Mouse (Mus musculus): ENCODE results near the gene Zfp346. TPM values are rescaled to one million over a fixed set of nuclear protein-coding genes. Genes with fewer than 3 reads are reported as not detected.
A peak's percentile ranks its signal among the peaks of the same experiment; 100 is the strongest.

Gene Zfp346
- polyA plus RNA-seq, 1 experiment: 64.0 TPM

DNA sequence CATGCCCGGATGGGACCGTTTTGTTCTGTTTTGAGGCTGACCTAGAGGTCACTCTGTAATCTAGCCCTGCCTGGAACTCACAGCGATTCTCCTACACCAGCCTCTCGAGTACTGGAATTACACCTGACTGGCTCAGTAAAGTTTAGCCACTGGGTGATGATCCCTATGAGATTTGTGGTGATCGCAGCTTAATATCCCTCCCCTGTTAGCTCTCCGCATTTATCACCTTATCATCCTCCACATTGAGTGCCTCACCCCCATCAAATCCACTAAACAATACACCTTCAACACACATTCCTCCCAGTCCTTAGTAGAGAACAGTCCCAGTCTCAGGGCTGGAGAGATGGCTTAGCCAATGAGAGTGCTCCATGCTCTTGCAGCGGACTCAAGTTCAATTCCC lies 57.3 kb downstream of the Zfp346 start:
- no peaks in the 10 kb centered on the region for H3K79me2 ChIP-seq (ENCODE audit: control insufficient read depth, insufficient read depth)
- H3K4me2 ChIP-seq (ENCODE audit: low read depth): no peak overlapping the region
- H3K27me3 ChIP-seq (ENCODE audit: control insufficient read depth, insufficient read depth, insufficient read length): no peaks in the 10 kb centered on the region
- no peak overlapping the region for H3K4me3 ChIP-seq
- no peaks in the 10 kb centered on the region for H3K36me3 ChIP-seq (ENCODE audit: control insufficient read depth, insufficient read depth)
- no peak for TF ChIP-seq REST (IDR thresholded peaks at IDR 0.05; ENCODE audit: insufficient read depth, insufficient read length)
- TF ChIP-seq SRF (IDR thresholded peaks at IDR 0.05; ENCODE audit: control insufficient read depth, insufficient read length, low read depth): no peak
- TF ChIP-seq USF1 (IDR thresholded peaks at IDR 0.05; ENCODE audit: low read depth): no peak
- TF ChIP-seq TCF3 (IDR thresholded peaks at IDR 0.05; ENCODE audit: insufficient read length, low read depth): no peak
- TF ChIP-seq POLR2A (IDR thresholded peaks at IDR 0.05; ENCODE audit: insufficient read length, low read depth): no peak
- no peak for TF ChIP-seq TCF12 (IDR thresholded peaks at IDR 0.05; ENCODE audit: insufficient read depth, poor library complexity, severe bottlenecking)
- no peak for TF ChIP-seq POLR2AphosphoS2 (IDR thresholded peaks at IDR 0.05; ENCODE audit: insufficient read length, low read depth)
- TF ChIP-seq MYOD1 (IDR thresholded peaks at IDR 0.05; ENCODE audit: control insufficient read depth in 1 of 3, insufficient read length in 2 of 3, low read depth in 2 of 3): no peak
- no peak for TF ChIP-seq MYOG (IDR thresholded peaks at IDR 0.05; ENCODE audit: control insufficient read depth in 1 of 3, insufficient read depth in 1 of 3, insufficient read length in 2 of 3, low read depth in 2 of 3)
- no peak for TF ChIP-seq CEBPB (IDR thresholded peaks at IDR 0.05; ENCODE audit: insufficient read depth, poor library complexity, severe bottlenecking)
- no peak for TF ChIP-seq E2F4 (IDR thresholded peaks at IDR 0.05; ENCODE audit: insufficient read depth)
- no peak for TF ChIP-seq MAX (IDR thresholded peaks at IDR 0.05; ENCODE audit: low read depth)
- H3ac ChIP-seq (ENCODE audit: control insufficient read depth, insufficient read length): no peak overlapping the region

DNA sequence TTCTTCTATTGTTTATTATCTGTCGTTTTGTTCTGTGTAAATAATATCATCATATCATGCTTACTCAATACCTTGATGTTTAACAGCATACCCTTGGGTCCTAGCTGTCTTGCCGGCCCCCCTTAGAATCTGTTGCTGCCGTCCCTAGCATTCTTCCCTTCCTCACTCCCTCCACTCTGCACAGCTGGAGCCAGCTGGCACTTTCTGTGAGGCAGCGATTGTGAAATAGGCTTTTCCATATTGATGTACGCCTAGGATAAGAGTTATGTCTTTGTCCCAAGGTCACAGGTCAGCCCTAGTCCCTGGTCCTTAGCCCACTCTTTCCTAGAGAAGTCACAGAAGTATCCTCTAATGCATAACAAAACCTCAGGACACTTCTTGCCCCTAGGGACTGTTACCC lies 58.4 kb downstream of the Zfp346 start:
- Histone ChIP-seq H3K36me3 (ENCODE audit: control insufficient read depth, insufficient read depth) (no peaks in the 10 kb centered on the region), H3K79me2 (ENCODE audit: control insufficient read depth, insufficient read depth) (no peaks in the 10 kb centered on the region), H3K27me3 (ENCODE audit: control insufficient read depth, insufficient read depth, insufficient read length) (no peaks in the 10 kb centered on the region), H3K4me2 (ENCODE audit: low read depth) (no peak overlapping the region), H3ac (ENCODE audit: control insufficient read depth, insufficient read length) (no peak overlapping the region), H3K4me3 (no peak overlapping the region)
- no peak for TF ChIP-seq TCF3 (IDR thresholded peaks at IDR 0.05; ENCODE audit: insufficient read length, low read depth)
- no peak for TF ChIP-seq TCF12 (IDR thresholded peaks at IDR 0.05; ENCODE audit: insufficient read depth, poor library complexity, severe bottlenecking)
- TF ChIP-seq MYOG (IDR thresholded peaks at IDR 0.05; ENCODE audit: control insufficient read depth in 1 of 3, insufficient read depth in 1 of 3, insufficient read length in 2 of 3, low read depth in 2 of 3): no peak
- no peak for TF ChIP-seq POLR2A (IDR thresholded peaks at IDR 0.05; ENCODE audit: insufficient read length, low read depth)
- no peak for TF ChIP-seq CEBPB (IDR thresholded peaks at IDR 0.05; ENCODE audit: insufficient read depth, poor library complexity, severe bottlenecking)

DNA sequence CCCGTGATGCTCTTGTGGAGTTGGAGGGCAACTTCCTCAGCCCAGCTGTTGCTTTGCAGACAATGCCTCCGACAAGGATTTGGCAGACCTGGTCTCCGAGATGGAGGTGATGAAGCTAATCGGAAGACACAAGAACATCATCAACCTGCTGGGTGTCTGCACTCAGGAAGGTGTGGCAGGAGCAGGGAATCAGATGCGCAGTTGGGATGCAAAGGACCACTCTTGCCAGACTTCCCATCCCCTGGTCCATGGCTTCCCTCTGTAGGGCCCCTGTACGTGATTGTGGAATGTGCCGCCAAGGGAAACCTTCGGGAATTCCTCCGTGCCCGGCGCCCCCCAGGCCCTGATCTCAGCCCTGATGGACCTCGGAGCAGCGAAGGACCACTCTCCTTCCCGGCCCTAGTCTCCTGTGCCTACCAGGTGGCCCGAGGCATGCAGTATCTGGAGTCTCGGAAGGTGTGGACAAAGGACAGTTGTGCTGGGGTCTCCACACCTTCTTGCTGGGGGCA lies 60.8 kb downstream of the Zfp346 start:
- no peaks in the 10 kb centered on the region for H3K27me3 ChIP-seq (ENCODE audit: control insufficient read depth, insufficient read depth, insufficient read length)
- no peak for TF ChIP-seq SRF (IDR thresholded peaks at IDR 0.05; ENCODE audit: control insufficient read depth, insufficient read length, low read depth)
- TF ChIP-seq MYOG (IDR thresholded peaks at IDR 0.05; ENCODE audit: control insufficient read depth in 1 of 3, insufficient read depth in 1 of 3, insufficient read length in 2 of 3, low read depth in 2 of 3): no peak
- no peaks in the 10 kb centered on the region for H3K36me3 ChIP-seq (ENCODE audit: control insufficient read depth, insufficient read depth)
- H3ac ChIP-seq (ENCODE audit: control insufficient read depth, insufficient read length): no peak overlapping the region
- H3K79me2 ChIP-seq (ENCODE audit: control insufficient read depth, insufficient read depth): no peaks in the 10 kb centered on the region
- no peak overlapping the region for H3K4me2 ChIP-seq (ENCODE audit: low read depth)
- no peak overlapping the region for H3K4me3 ChIP-seq

DNA sequence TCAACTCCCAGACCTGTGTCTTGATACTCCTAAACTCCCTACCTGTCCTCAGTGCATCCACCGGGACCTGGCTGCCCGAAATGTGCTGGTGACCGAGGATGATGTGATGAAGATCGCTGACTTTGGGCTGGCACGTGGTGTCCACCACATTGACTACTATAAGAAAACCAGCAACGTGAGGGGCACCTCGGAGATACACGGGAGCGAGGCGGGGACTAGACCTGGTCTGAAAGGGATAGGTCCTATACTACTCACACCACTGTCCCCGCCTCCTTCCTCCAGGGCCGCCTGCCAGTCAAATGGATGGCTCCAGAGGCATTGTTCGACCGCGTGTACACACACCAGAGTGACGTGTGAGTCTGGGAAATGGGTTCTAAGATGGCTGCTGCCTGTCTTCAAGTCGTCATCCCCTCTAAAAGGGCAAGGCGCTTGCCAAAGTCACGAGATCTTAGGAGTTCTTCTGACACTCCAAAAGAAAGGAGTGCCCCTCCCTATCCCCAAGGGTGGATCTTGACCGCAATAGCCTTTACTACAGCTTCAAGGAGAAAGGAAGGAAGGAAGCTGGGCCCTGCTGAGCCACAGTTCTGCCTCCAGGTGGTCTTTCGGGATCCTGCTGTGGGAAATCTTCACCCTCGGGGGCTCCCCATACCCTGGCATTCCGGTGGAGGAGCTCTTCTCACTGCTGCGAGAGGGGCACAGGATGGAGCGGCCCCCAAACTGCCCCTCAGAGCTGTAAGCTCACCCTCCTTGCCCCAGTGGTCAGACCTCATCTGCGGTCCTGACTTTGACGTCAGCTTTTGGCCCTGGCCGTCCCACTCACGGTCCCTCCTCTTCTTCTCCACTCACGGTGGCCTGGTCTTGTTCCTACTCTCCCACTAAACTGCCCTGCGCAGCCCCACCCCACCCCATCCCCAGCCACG lies 62.0 kb downstream of the Zfp346 start:
- Histone ChIP-seq H3K27me3 (ENCODE audit: control insufficient read depth, insufficient read depth, insufficient read length) (no peaks in the 10 kb centered on the region), H3K79me2 (ENCODE audit: control insufficient read depth, insufficient read depth) (no peaks in the 10 kb centered on the region), H3K36me3 (ENCODE audit: control insufficient read depth, insufficient read depth) (no peaks in the 10 kb centered on the region), H3K4me3 (no peak overlapping the region), H3K4me2 (ENCODE audit: low read depth) (no peak overlapping the region), H3ac (ENCODE audit: control insufficient read depth, insufficient read length) (no peak overlapping the region)
- TF ChIP-seq MYOD1 (IDR thresholded peaks at IDR 0.05; ENCODE audit: control insufficient read depth in 1 of 3, insufficient read length in 2 of 3, low read depth in 2 of 3): no peak
- no peak for TF ChIP-seq MYOG (IDR thresholded peaks at IDR 0.05; ENCODE audit: control insufficient read depth in 1 of 3, insufficient read depth in 1 of 3, insufficient read length in 2 of 3, low read depth in 2 of 3)
- TF ChIP-seq TCF12 (IDR thresholded peaks at IDR 0.05; ENCODE audit: insufficient read depth, poor library complexity, severe bottlenecking): no peak
- TF ChIP-seq TCF3 (IDR thresholded peaks at IDR 0.05; ENCODE audit: insufficient read length, low read depth): no peak
- no peak for TF ChIP-seq REST (IDR thresholded peaks at IDR 0.05; ENCODE audit: insufficient read depth, insufficient read length)
- TF ChIP-seq SRF (IDR thresholded peaks at IDR 0.05; ENCODE audit: control insufficient read depth, insufficient read length, low read depth): no peak
- no peak for TF ChIP-seq POLR2A (IDR thresholded peaks at IDR 0.05; ENCODE audit: insufficient read length, low read depth)
- TF ChIP-seq POLR2AphosphoS2 (IDR thresholded peaks at IDR 0.05; ENCODE audit: insufficient read length, low read depth): no peak
- TF ChIP-seq MAX (IDR thresholded peaks at IDR 0.05; ENCODE audit: low read depth): no peak
- no peak for TF ChIP-seq CEBPB (IDR thresholded peaks at IDR 0.05; ENCODE audit: insufficient read depth, poor library complexity, severe bottlenecking)
- no peak for TF ChIP-seq E2F4 (IDR thresholded peaks at IDR 0.05; ENCODE audit: insufficient read depth)
- no peak for TF ChIP-seq USF1 (IDR thresholded peaks at IDR 0.05; ENCODE audit: low read depth)

DNA sequence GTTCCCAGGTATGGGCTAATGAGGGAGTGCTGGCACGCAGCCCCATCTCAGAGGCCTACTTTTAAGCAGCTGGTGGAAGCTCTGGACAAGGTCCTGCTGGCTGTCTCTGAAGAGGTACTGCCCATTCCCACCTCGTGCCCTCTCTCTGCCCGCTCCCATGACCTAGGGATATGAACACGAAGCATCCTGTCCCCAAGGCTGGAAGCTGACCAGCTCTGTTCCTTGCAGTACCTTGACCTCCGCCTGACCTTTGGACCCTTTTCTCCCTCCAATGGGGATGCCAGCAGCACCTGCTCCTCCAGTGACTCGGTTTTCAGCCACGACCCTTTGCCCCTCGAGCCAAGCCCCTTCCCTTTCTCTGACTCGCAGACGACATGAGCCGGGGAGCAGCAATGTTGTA lies 62.7 kb downstream of the Zfp346 start:
- Histone ChIP-seq H3ac (ENCODE audit: control insufficient read depth, insufficient read length) (no peak overlapping the region), H3K36me3 (ENCODE audit: control insufficient read depth, insufficient read depth) (no peaks in the 10 kb centered on the region), H3K27me3 (ENCODE audit: control insufficient read depth, insufficient read depth, insufficient read length) (no peaks in the 10 kb centered on the region), H3K4me2 (ENCODE audit: low read depth) (peak overlapping the region; percentile 69), H3K4me3 (no peak overlapping the region), H3K79me2 (ENCODE audit: control insufficient read depth, insufficient read depth) (no peaks in the 10 kb centered on the region)
- no peak for TF ChIP-seq TCF12 (IDR thresholded peaks at IDR 0.05; ENCODE audit: insufficient read depth, poor library complexity, severe bottlenecking)
- no peak for TF ChIP-seq POLR2A (IDR thresholded peaks at IDR 0.05; ENCODE audit: insufficient read length, low read depth)
- no peak for TF ChIP-seq CEBPB (IDR thresholded peaks at IDR 0.05; ENCODE audit: insufficient read depth, poor library complexity, severe bottlenecking)
- TF ChIP-seq TCF3 (IDR thresholded peaks at IDR 0.05; ENCODE audit: insufficient read length, low read depth): no peak
- no peak for TF ChIP-seq MYOG (IDR thresholded peaks at IDR 0.05; ENCODE audit: control insufficient read depth in 1 of 3, insufficient read depth in 1 of 3, insufficient read length in 2 of 3, low read depth in 2 of 3)
- TF ChIP-seq USF1 (IDR thresholded peaks at IDR 0.05; ENCODE audit: low read depth): no peak
- TF ChIP-seq POLR2AphosphoS2 (IDR thresholded peaks at IDR 0.05; ENCODE audit: insufficient read length, low read depth): no peak
- TF ChIP-seq E2F4 (IDR thresholded peaks at IDR 0.05; ENCODE audit: insufficient read depth): no peak
- TF ChIP-seq MAX (IDR thresholded peaks at IDR 0.05; ENCODE audit: low read depth): no peak
- TF ChIP-seq REST (IDR thresholded peaks at IDR 0.05; ENCODE audit: insufficient read depth, insufficient read length): no peak
- no peak for TF ChIP-seq SRF (IDR thresholded peaks at IDR 0.05; ENCODE audit: control insufficient read depth, insufficient read length, low read depth)
- no peak for TF ChIP-seq MYOD1 (IDR thresholded peaks at IDR 0.05; ENCODE audit: control insufficient read depth in 1 of 3, insufficient read length in 2 of 3, low read depth in 2 of 3)
